Mouse (Mus musculus): ENCODE data around the gene Dab2. TPM values are rescaled to one million over a fixed set of nuclear protein-coding genes. Genes with fewer than 3 reads are reported as not detected.

The Dab2 gene
- polyA plus RNA-seq, 1 experiment from 2014 or later = 47.5 TPM

GRCm38 (mm10) chr15:6319352-6319751 lies 19.8 kb downstream of the Dab2 start:
- Histone ChIP-seq H3K4me2 (ENCODE audit: low read length) (no peak overlapping the region), H3K9me3 (ENCODE audit: control insufficient read depth, low read length) (no peaks in the 10 kb centered on the region), H3K9ac (ENCODE audit: low read length) (no peak overlapping the region), H3K27ac (ENCODE audit: low read depth) (no peak overlapping the region), H3K4me3 (ENCODE audit: low read depth, low read length) (no peak overlapping the region), H3K4me1 (replicated peaks; ENCODE audit: control insufficient read depth, insufficient read depth, low read length) (0 out of 2 replicates have a peak, but pooled peaks cover 12% of the 10 kb centered on the region), H3K36me3 (ENCODE audit: control insufficient read depth, insufficient read depth, low read length) (no peaks in the 10 kb centered on the region), H3K27me3 (replicated peaks; ENCODE audit: control insufficient read depth, insufficient read depth, low read length) (no peaks in the 10 kb centered on the region)
- DNase-seq (ENCODE audit: low spot score) = no peak
- no peak for ATAC-seq (replicated peaks; ENCODE audit: low FRiP score, low TSS enrichment, low read depth)
- 78% methylated on average over 6 of the region's 6 CpGs for WGBS

DNA sequence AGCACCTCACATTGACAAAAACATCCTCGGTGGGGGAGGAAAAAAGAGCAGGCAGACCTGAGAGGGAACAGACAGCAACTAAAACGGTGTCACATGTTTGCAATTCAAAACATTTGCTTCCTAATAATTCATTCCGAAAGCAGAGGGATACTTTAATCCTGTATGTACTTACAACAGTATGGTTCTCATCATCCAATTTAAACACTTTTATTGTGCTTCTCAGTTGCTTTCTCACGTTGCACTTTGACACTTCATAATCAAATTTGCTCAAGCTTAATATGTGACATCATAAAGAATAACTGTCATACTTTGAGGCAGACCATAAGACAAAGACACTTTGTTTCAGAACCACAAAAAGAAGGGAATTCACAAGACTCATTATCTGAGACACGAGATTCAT lies 20.9 kb downstream of the Dab2 start:
- H3K27me3 ChIP-seq (replicated peaks; ENCODE audit: control insufficient read depth, insufficient read depth, low read length) = no peaks in the 10 kb centered on the region
- H3K9ac ChIP-seq (ENCODE audit: low read length) = no peak overlapping the region
- H3K4me1 ChIP-seq (replicated peaks; ENCODE audit: control insufficient read depth, insufficient read depth, low read length) = 0 out of 2 replicates have a peak, but pooled peaks cover 12% of the 10 kb centered on the region
- no peaks in the 10 kb centered on the region for H3K36me3 ChIP-seq (ENCODE audit: control insufficient read depth, insufficient read depth, low read length)
- ATAC-seq (replicated peaks; ENCODE audit: low FRiP score, low TSS enrichment, low read depth) = no peak
- H3K27ac ChIP-seq (ENCODE audit: low read depth) = no peak overlapping the region
- 20% methylated on average over 5 of the region's 5 CpGs for WGBS
- DNase-seq (ENCODE audit: low spot score) = no peak
- no peaks in the 10 kb centered on the region for H3K9me3 ChIP-seq (ENCODE audit: control insufficient read depth, low read length)
- H3K4me3 ChIP-seq (ENCODE audit: low read depth, low read length) = no peak overlapping the region
- no peak overlapping the region for H3K4me2 ChIP-seq (ENCODE audit: low read length)

DNA sequence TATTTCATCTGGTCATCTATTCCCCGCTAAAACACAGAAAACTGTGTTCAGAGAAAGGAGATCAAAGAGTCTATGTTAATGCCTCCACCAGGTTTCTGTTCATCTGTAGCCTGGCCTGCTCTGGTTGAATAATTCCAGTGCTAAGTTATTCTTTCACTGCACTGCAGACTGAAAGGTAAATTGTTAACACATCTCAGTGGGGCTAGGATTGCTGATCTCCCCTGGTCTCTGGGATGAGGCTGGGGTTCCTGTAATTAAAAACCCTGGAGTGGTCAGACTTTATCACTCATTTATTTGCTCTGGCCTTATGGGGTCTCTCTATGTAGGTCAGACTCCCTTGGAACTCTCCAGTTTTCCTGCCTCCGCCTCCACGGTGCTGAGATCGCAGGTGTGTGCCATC lies 21.7 kb downstream of the Dab2 start:
- ATAC-seq (replicated peaks; ENCODE audit: low FRiP score, low TSS enrichment, low read depth) (no peak), DNase-seq (ENCODE audit: low spot score) (no peak)
- Histone ChIP-seq H3K4me2 (ENCODE audit: low read length) (no peak overlapping the region), H3K4me3 (ENCODE audit: low read depth, low read length) (no peak overlapping the region), H3K9me3 (ENCODE audit: control insufficient read depth, low read length) (no peaks in the 10 kb centered on the region), H3K4me1 (replicated peaks; ENCODE audit: control insufficient read depth, insufficient read depth, low read length) (0 out of 2 replicates have a peak, but pooled peaks cover 12% of the 10 kb centered on the region), H3K36me3 (ENCODE audit: control insufficient read depth, insufficient read depth, low read length) (no peaks in the 10 kb centered on the region), H3K9ac (ENCODE audit: low read length) (no peak overlapping the region), H3K27me3 (replicated peaks; ENCODE audit: control insufficient read depth, insufficient read depth, low read length) (no peaks in the 10 kb centered on the region), H3K27ac (ENCODE audit: low read depth) (no peak overlapping the region)
- 72% methylated on average over 4 of the region's 4 CpGs for WGBS

DNA sequence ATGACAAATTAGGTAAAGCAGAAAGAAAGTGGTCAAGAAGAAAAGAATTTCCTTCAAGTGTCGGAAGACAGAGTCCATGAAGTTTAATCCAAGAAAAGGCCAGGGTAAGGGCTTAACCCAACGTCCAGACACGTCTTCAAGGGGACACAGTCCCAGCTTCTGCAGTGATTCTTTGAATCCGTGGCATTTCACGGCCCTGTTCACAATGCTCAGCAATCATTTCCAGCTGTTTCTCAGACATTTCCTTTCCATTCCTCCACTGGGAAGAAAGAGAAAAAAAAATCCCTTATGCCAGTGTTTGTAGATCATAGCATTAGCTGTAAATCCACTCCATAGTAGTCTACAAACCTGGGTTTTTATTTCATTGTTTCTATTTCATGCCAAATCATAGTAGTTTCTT lies 22.7 kb downstream of the Dab2 start:
- Histone ChIP-seq H3K27me3 (replicated peaks; ENCODE audit: control insufficient read depth, insufficient read depth, low read length) (no peaks in the 10 kb centered on the region), H3K9ac (ENCODE audit: low read length) (no peak overlapping the region), H3K36me3 (ENCODE audit: control insufficient read depth, insufficient read depth, low read length) (no peaks in the 10 kb centered on the region), H3K4me2 (ENCODE audit: low read length) (no peak overlapping the region), H3K4me1 (replicated peaks; ENCODE audit: control insufficient read depth, insufficient read depth, low read length) (0 out of 2 replicates have a peak, but pooled peaks cover 12% of the 10 kb centered on the region), H3K4me3 (ENCODE audit: low read depth, low read length) (no peak overlapping the region), H3K9me3 (ENCODE audit: control insufficient read depth, low read length) (no peaks in the 10 kb centered on the region), H3K27ac (ENCODE audit: low read depth) (no peak overlapping the region)
- ATAC-seq (replicated peaks; ENCODE audit: low FRiP score, low TSS enrichment, low read depth) (no peak), DNase-seq (ENCODE audit: low spot score) (no peak)
- WGBS = 56% methylated on average over 5 of the region's 5 CpGs

GRCm38 (mm10) chr15:6323577-6323976 lies 24.0 kb downstream of the Dab2 start:
- no peaks in the 10 kb centered on the region for H3K27me3 ChIP-seq (replicated peaks; ENCODE audit: control insufficient read depth, insufficient read depth, low read length)
- 0 out of 2 replicates have a peak, but pooled peaks cover 12% of the 10 kb centered on the region for H3K4me1 ChIP-seq (replicated peaks; ENCODE audit: control insufficient read depth, insufficient read depth, low read length)
- H3K4me3 ChIP-seq (ENCODE audit: low read depth, low read length) = no peak overlapping the region
- H3K36me3 ChIP-seq (ENCODE audit: control insufficient read depth, insufficient read depth, low read length) = no peaks in the 10 kb centered on the region
- no peaks in the 10 kb centered on the region for H3K9me3 ChIP-seq (ENCODE audit: control insufficient read depth, low read length)
- no peak overlapping the region for H3K9ac ChIP-seq (ENCODE audit: low read length)
- DNase-seq (ENCODE audit: low spot score) (no peak), ATAC-seq (replicated peaks; ENCODE audit: low FRiP score, low TSS enrichment, low read depth) (no peak)
- no peak overlapping the region for H3K27ac ChIP-seq (ENCODE audit: low read depth)
- no peak overlapping the region for H3K4me2 ChIP-seq (ENCODE audit: low read length)
- WGBS = 62% methylated on average over 7 of the region's 7 CpGs

DNA sequence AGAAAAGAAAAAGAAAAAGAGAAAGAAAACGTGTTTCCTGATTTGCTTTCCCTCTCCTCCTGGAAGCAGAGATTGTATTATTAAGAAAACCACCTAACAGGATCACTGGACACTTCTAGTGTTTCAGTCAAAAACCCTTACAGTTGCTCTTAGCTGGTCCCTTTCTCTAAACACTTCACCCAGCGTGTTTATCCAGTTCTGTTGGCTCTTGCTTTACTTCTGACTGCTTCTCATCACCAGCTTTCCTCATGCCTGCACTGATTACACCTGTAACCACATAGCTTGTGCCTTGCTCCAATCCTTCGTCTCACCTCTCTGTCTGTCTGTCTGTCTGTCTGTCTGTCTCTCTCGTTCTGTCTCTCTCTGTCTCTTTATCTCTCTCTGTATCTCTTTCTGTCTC lies 25.9 kb downstream of the Dab2 start:
- Histone ChIP-seq H3K27me3 (replicated peaks; ENCODE audit: control insufficient read depth, insufficient read depth, low read length) (no peaks in the 10 kb centered on the region), H3K4me1 (replicated peaks; ENCODE audit: control insufficient read depth, insufficient read depth, low read length) (0 out of 2 replicates have a peak, but pooled peaks cover 12% of the 10 kb centered on the region), H3K36me3 (ENCODE audit: control insufficient read depth, insufficient read depth, low read length) (no peaks in the 10 kb centered on the region), H3K9me3 (ENCODE audit: control insufficient read depth, low read length) (no peaks in the 10 kb centered on the region), H3K4me2 (ENCODE audit: low read length) (no peak overlapping the region), H3K27ac (ENCODE audit: low read depth) (no peak overlapping the region), H3K4me3 (ENCODE audit: low read depth, low read length) (no peak overlapping the region), H3K9ac (ENCODE audit: low read length) (no peak overlapping the region)
- WGBS = 70% methylated on average over 4 of the region's 4 CpGs
- DNase-seq (ENCODE audit: low spot score) (no peak), ATAC-seq (replicated peaks; ENCODE audit: low FRiP score, low TSS enrichment, low read depth) (no peak)

GRCm38 (mm10) chr15:6326011-6326410 lies 26.4 kb downstream of the Dab2 start:
- Histone ChIP-seq H3K9me3 (ENCODE audit: control insufficient read depth, low read length) (no peaks in the 10 kb centered on the region), H3K27ac (ENCODE audit: low read depth) (no peak overlapping the region), H3K4me2 (ENCODE audit: low read length) (no peak overlapping the region), H3K9ac (ENCODE audit: low read length) (no peak overlapping the region), H3K4me1 (replicated peaks; ENCODE audit: control insufficient read depth, insufficient read depth, low read length) (0 out of 2 replicates have a peak, but pooled peaks cover 7% of the 10 kb centered on the region), H3K27me3 (replicated peaks; ENCODE audit: control insufficient read depth, insufficient read depth, low read length) (no peaks in the 10 kb centered on the region), H3K4me3 (ENCODE audit: low read depth, low read length) (no peak overlapping the region), H3K36me3 (ENCODE audit: control insufficient read depth, insufficient read depth, low read length) (no peaks in the 10 kb centered on the region)
- ATAC-seq (replicated peaks; ENCODE audit: low FRiP score, low TSS enrichment, low read depth) (no peak), DNase-seq (ENCODE audit: low spot score) (no peak)
- WGBS = 72% methylated on average over 4 of the region's 4 CpGs

- WGBS = 31% methylated on average over 2 of the region's 2 CpGs
- H3K27ac ChIP-seq (ENCODE audit: low read depth) = no peak overlapping the region
- no peaks in the 10 kb centered on the region for H3K36me3 ChIP-seq (ENCODE audit: control insufficient read depth, insufficient read depth, low read length)
Observed at GRCm38 (mm10) chr15:6331380-6331779, 31.8 kb downstream of the Dab2 start.

DNA sequence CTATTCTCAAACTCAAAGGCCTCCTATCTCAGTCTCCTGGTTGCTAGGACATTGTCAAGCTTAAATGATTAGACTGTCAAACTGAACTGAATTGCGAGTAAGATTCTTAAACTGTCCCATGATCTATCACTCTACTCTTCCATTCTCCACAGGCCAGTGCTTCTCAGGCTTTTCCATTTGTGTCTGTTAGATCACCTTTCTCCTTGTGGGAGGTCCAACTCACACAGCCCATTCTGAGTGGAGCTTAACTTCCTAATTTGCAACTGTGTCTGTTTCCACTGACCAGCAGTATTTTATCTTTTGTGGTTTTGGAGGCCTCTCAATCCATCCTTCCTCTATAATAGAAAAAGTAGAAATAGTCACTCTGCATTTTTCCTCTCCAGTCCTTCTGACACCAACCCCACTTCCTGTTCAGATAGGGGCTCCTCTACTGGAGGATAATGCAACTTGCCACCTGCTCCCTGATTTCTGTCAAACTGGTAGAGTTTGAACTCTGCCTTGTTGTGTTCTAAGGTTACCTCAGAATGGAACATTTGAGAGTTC lies 35.1 kb downstream of the Dab2 start:
- Histone ChIP-seq H3K4me2 (ENCODE audit: low read length) (no peak overlapping the region), H3K9ac (ENCODE audit: low read length) (no peak overlapping the region), H3K27ac (ENCODE audit: low read depth) (no peak overlapping the region), H3K4me3 (ENCODE audit: low read depth, low read length) (no peak overlapping the region), H3K27me3 (replicated peaks; ENCODE audit: control insufficient read depth, insufficient read depth, low read length) (no peaks in the 10 kb centered on the region), H3K36me3 (ENCODE audit: control insufficient read depth, insufficient read depth, low read length) (no peaks in the 10 kb centered on the region), H3K9me3 (ENCODE audit: control insufficient read depth, low read length) (no peaks in the 10 kb centered on the region), H3K4me1 (replicated peaks; ENCODE audit: control insufficient read depth, insufficient read depth, low read length) (no peaks in the 10 kb centered on the region)
- no peak for ATAC-seq (replicated peaks; ENCODE audit: low FRiP score, low TSS enrichment, low read depth)
- WGBS = 71% methylated on average over 1 of the region's 1 CpGs
- no peak for DNase-seq (ENCODE audit: low spot score)

More at GRCm38 (mm10) chr15:6331380-6331779, 31.8 kb downstream of the Dab2 start:
- no peak overlapping the region for H3K4me3 ChIP-seq (ENCODE audit: low read depth, low read length)
- ATAC-seq (replicated peaks; ENCODE audit: low FRiP score, low TSS enrichment, low read depth) (no peak), DNase-seq (ENCODE audit: low spot score) (no peak)
- no peak overlapping the region for H3K9ac ChIP-seq (ENCODE audit: low read length)
- H3K9me3 ChIP-seq (ENCODE audit: control insufficient read depth, low read length) = no peaks in the 10 kb centered on the region
- H3K4me1 ChIP-seq (replicated peaks; ENCODE audit: control insufficient read depth, insufficient read depth, low read length) = no peaks in the 10 kb centered on the region
- no peaks in the 10 kb centered on the region for H3K27me3 ChIP-seq (replicated peaks; ENCODE audit: control insufficient read depth, insufficient read depth, low read length)
- H3K4me2 ChIP-seq (ENCODE audit: low read length) = no peak overlapping the region

All from intestine, embryonic 14.5 days (tissue).